Mouse (Mus musculus) CD4-positive helper T cell, adult 2 months (primary cell): Measurements from ENCODE around the gene Sirt3.
"Not testable (repeated sequence)": the region's sequence is repeated elsewhere in the genome, so short reads cannot be mapped to it uniquely, and the experiment has no call there.

Experiments
- DNase-seq: peaks from one replicate; pipeline ENCODE4 v3.0.0-alpha.2; 2012; ENCODE audit warnings: low read depth, missing footprints, low spot score

Sirt3 gene

DNA sequence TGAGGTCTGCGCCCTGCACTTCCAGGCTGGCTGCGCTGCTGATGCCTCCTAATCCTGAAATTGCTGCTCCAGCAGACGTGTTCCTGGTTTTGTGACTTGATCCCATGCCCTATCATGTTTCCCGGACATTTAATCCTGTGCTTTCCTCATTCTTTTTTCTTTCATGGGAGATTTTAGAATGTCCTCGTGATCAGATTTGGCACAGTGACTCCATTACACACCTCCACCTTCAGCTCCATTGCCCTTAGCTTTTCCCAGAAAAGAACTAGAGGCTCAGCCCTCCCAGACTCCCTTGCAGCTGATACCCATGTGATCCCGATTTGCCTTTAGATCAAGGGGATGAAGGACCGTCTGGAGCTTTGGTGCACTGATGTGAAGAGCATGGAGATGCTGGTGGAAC lies 15.8 kb upstream of the Sirt3 start:
- DNase-seq = no peak

DNA sequence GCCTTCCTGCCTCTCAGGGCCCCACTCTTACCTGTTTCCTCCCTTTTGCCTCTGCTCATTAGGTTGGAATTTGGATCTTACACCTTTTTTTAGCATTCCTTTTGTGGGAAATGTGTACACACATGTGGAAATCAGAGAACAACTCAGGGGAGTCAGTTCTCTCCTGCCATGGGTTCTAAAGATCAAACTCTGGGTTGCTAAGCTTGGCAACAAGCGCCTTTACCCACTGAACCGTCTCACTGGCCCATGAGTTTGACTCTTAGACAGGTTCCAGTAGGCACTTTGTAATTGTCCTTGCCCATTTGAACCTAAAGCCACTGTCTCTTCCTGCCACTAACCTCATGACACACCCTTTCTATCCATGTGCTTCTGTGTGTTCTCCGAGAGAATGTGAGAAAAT lies 12.5 kb upstream of the Sirt3 start:
- no peak for DNase-seq

DNA sequence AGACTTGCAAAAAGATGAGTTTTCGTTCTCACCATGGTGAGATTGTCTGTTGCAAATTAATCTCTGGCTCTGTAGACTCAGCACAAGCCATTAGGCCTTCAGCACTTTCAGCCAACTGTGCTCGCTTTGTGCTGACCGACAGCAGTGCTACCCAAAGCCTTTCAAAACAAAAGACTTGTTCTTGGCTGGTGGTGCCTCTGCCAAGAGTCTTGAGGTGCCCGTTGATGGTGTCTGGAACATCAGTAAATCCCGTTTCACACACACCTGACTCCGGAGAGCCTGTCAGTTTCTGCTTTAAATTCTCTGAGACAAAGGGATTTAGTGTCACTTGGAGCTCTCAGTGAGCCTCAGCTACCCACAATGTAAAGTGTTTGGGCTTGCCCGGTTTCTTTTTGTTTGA lies 11.9 kb upstream of the Sirt3 start:
- no peak for DNase-seq

DNA sequence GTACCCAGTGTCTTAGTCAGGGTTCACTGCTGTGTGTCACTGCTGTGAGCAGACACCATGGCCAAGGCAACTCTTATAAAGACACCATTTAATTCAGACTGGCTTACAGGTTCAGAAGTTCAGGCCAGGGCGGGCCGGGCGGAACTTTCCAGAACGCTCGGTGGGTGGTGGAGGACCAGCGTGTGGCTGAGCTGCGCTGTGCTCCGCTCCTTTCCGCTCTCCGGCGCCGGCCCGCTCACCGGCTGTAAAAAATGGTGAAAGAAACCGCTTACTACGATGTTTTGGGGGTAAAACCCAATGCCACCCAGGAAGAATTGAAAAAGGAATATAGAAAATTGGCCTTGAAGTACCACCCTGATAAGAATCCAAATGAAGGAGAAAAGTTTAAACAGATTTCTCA lies 8.5 kb upstream of the Sirt3 start:
- not testable (repeated sequence) for DNase-seq

DNA sequence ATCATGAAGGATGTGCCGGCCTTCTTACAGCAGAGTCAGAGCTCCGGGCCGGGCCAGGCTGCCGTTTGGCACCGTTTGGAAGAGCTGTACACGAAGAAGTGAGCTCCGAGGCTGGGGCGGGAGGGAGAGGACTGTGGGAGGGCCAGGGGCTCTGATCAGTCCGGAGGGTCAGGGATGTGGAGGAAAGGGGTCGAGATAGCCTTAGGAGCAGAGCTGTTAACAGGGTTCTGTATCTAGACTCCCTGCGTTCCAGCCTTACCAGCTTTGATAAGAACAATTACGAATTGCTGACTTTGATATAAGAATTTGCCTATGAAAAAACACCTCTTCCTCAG lies 327 bp upstream of the Sirt3 start:
- no peak for DNase-seq

DNA sequence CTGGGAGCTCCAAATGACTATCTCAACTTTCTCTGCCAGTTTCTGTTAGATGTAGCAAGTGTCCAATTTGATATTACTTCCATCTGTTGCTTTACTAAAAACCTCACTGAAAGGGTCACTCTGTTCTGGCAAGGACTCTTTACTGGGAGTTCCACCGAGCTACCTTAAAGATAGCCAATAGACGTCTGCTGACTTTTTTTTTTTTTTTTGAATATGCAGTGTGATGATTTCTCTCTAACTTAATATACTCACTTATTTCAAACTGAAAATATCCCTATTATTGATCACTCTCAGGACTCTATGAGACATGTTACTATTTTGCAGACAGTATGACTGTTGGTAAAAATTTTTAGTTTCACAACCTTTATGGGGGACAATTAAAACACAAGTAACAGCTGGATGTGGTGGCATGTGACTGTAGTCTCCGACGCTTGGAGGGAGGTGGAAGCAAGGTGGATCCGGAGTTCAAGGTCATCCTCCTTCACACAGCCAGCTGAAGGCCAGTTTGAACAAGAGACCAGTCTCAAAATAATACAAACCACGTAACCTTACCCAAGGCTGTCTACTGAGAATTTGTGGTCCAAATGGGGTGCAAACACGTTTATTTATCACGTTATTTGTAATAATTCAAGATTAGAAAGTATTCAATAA lies 1.1 kb downstream of the Sirt3 start:
- no peak for DNase-seq

DNA sequence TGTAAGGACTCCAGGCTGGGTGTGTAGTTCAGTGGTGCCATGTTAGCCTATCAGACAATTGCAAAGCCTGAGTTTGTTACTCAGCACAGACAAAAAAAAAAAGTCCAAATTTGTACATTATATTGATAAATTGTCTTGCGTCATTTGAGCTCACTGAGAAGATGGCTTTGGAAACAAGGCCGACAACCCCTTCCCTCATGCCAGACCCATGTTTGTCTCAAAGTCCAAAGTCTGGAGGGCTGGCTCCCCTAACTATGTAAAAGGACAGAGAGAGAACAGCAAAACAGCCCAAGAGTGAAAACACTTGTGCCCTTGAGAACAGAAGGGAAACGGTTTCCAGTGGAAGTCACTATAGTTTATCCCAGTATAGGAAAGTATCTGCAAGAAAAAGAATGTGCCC lies 1.7 kb downstream of the Sirt3 start:
- DNase-seq = no peak

DNA sequence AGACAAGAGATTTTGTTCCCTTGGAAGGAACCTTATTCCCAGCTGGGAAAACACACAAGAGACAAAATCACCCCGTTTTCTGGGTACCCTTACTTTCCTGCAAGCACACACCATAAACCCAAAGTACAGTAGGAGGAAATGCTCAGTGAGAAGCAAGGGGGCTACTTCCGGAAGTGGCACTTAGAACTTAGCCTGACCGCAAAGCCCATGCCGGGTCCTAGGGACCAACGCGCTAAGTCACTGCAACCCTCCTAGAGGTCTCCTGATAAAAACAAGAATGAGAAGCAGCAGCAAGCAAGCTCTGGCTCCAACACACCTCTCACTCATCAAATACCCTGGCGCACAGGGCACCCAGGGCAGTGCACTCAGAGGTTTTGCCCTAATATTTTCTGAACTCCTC lies 2.8 kb downstream of the Sirt3 start:
- DNase-seq = no peak

DNA sequence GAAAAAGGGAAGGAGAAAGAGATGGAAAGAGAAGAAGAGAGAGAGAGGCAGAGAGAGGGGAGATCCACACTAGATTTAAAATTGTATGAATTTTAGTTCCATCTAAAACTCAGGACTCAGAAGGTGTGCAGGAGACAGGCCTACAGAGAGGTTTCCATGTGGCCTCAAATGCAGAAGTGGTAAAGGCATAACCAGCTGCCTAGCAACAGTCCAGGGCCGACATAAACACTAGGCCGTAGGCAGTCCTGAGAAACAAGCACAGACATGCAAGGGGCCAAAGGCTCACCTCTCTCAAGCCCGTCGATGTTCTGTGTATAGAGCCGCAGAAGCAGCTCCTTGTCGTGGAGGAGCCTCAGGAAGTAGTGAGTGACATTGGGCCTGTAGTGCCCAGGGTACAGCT lies 4.7 kb downstream of the Sirt3 start:
- no peak for DNase-seq

DNA sequence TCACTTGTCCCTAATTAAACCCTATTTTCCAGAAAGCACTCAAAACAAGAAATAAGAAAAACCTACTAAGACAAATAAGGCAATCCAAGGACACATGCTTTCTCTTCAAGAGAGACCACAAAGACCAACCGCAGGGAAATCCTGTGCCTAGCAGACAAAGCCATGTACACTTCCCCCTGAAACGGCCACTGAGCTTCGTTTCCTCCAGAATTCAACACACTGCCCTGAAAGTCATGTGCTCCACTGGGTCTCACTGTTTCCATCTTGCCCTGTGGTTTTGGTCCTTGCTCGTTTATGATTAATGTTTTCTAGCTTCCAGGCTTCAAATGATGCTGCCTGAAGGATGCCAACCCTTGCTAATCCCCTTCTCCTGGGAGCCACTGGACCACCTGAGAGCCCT lies 7.9 kb downstream of the Sirt3 start:
- no peak for DNase-seq

DNA sequence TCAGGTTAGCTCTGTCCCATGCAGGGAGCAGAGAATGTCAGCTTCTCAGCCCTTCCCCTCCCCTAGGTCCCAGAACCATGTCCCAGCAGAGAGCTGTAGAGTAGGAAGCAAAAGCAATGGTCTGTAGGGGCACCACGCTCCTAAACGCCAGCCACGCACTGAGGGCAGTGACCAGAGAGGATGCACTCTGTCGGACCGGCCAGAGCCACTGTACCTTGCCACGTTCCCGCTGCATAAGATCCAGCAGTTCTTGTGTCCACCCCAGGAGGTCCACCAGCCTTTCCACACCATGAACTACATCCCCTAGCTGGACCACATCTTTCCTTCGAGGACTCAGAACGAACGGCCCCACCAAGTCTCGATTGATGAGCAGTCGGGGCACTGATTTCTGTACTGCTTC lies 17.3 kb downstream of the Sirt3 start:
- no peak for DNase-seq

DNA sequence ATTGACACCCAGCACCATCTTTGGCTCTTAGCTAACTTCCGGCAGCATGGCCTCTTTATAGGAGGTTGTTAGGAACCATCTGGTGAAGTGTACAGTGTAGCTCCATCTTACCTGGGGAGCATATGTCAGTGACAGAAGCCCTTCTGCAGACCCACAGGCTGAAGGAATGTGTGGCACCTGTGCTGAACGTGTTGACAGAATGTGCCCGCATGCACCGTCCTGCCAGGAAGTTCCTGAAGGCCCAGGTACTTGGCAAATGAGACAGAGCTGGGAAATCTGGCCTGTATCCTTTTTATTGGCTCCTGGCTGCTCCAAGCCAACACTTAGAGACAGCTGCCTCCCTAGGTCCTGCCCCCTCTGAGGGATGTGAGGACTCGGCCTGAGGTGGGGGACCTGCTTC lies 21.4 kb downstream of the Sirt3 start:
- DNase-seq = no peak

DNA sequence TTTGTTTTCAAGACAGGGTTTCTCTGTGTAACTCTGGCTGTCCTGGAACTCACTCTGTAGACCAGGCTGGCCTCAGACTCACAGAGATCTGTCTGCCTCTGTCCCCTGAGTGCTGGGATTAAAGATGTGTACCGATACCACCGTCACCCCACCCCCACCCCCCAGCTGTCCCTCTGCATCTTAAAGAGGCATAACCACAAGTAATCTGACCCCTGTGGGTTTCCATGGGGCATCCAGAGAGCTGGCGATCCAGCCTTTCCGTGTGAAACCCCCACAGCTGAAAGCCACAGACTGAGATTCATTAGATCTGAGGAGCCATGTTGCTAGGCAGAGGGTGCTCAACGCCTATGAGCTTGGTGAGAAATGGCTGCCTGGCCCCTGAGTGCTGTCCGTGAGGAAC lies 22.1 kb downstream of the Sirt3 start:
- no peak for DNase-seq

DNA sequence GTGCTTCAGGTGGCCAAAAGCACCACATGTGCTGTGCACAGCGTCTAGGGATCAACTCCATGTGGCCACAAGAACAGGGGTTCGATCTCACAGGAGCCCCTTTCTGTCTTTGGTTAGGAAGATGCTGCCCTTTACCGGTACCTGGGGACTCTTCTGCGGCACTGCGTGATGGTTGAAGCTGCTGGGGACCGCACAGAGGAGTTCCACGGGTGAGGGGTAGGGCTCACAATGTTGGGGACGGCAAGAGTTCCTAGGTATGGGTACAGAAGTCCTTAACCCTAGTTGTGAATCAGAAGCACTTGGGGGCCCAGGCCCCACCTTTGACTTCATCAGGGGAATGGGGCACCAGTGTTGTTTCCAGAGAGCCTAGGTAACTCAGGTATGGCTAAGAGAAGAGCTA lies 23.4 kb downstream of the Sirt3 start:
- DNase-seq = no peak

DNA sequence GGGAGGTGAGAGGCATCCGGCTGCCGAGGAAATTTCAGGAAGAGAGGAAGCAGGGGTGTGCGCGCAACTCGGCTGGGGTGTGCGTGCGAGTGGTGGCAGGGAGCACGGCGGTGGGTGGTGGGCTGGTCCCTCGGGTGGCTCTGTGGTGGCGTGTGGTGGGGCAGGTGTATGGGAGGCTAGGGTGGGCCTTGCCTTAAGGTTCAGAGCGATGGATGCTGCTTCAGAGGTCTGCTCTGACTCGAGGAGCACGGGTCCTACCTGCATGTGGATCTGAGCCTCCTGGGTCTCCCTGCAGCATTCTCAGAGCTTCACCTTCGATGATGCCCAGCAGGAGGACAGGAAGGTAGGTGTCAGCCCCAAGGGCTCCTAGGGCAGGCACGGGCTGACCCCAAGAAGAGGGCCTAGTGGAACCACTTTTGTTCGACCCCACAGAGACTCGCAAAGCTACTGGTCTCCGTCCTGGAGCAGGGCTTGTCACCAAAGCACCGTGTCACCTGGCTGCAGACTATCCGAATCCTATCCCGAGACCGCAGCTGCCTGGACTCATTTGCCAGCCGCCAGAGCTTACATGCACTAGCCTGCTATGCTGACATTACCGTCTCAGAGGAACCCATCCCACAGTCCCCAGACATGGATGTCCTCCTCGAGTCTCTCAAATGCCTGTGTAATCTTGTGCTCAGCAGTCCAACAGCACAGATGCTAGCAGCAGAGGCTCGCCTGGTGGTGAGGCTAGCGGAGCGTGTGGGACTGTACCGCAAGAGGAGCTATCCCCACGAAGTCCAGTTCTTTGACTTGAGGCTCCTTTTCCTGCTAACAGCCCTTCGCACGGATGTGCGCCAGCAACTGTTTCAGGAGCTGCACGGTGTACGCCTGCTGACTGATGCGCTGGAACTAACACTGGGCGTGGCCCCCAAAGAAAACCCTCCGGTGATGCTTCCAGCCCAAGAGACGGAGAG lies 24.3 kb downstream of the Sirt3 start, which contains the start of gene Bet1l:
Bet1l (minus strand) TSS at position 28 of the 956 bp plus-strand sequence.
- no peak for DNase-seq

DNA sequence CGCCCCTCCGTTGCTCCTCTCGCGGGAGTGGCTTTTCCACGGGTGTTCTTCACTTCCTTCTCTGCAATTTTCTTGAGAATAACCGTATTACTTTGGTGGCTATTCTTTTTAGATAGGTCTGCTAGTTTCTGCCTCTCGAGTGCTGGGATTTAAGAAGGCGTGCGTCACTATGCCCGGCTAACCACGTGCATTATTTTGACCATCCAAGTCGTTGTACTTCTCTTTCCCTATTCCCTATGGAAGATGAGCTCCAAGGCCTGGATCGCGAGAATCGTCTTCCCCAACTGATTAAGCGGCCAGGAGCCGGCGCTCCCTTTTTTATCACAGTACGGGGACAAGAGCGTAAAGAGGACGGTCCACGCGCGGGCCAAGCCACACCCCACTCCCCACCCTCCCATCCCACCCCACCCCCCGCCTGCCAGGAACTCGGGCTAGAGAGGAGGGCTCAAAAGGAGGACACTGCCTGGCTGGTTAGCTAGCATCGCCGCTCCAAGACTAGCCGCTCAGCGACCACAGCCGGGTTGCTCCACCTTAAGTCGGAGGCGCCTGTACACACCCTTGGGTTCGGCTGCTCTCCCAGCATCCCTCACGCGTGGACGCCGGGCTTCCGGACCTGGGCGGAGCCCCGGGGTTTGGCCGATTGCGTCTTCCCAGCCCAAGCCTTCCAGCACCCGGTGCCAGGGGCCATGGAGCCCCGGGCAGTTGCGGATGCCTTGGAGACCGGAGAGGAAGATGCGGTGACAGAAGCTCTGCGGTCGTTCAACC lies 25.1 kb downstream of the Sirt3 start, which contains the start of gene Ric8a:
Ric8a (plus strand) TSS at position 173 of the 765 bp plus-strand sequence.
- DNase-seq = peak; percentile 89

DNA sequence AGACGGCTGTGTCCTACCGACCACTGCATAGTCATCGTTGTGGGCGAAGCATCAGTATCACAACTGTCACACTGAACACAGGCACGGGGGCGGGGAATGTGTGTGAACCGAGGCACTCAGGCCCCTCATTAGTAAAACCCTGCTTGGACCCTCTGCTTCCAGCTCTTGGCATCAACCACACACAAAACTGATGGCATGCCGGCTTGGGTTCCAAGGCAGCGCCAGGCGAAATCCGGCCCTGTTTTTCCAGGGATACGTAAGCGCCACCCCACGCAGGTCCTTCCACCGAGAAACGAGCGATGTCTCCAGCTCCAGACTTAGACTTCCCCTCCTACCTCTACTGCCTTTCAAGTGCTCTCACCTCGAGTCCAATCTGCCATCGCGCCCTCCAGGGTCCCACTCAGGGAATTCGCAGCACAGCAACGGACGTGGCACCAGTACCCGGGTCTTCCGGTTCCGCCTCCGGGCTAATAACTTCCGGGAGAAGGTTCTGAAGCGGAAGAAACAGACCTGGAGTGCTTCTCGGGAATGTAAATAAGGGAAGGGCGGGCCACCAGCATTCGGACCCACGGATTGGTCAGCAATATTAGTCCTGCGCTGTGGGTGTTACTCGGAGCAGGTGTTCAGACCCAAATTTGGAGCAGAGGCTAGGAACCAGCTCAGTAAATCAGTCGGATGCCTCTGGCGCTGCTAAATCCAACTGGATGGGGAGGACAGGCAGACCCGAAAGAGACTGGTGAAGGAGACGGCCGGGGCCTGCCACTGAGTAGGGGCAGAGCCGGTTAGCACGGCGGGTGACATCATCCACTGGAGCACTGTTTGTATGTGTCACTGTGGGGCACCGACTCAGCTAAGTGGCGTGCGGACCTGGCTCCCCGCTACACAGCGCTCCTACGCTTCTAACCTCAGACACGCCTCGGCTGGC lies 26.0 kb downstream of the Sirt3 start, which contains the start of gene Gm45785:
Gm45785 (minus strand) TSS at position 472 of the 925 bp plus-strand sequence.
- DNase-seq = peak; percentile 86

DNA sequence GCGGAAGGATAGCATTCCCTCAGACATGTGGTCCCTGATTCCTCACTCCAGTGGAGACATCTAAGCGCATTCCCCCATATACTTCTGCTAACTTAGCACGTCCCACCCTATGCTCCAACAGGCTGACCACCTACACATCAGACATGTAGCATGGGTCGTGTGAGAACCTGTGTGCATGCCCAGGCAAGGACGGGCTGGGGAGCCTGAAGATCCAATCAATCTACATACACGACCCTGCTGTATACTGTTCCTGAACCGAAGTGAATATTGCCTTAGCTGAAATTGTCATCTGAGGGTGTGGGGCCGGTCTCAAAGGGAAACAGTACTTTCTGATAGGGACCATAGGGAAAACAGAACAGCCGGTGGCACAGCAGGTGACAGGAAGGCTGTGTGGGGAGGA lies 26.9 kb downstream of the Sirt3 start:
- DNase-seq = no peak

DNA sequence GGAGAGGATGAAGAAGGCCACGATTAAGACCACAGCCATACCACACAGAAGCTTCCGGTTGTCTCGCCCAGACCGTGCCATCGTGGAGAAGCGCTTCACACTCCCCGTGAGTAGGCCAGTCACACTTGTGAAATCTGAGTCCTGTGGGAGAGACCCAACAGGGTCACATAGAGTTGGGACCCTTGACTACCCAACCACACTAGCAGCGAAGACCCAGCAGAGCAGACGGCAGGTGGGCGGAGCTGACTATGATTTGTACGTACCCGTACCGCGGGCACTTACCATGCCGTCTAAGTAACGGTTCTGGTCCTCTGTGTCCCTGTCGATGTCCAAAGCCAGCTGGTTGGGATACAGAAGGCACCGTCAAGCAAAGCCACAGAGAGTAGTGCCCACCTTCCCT lies 27.6 kb downstream of the Sirt3 start:
- DNase-seq = no peak

DNA sequence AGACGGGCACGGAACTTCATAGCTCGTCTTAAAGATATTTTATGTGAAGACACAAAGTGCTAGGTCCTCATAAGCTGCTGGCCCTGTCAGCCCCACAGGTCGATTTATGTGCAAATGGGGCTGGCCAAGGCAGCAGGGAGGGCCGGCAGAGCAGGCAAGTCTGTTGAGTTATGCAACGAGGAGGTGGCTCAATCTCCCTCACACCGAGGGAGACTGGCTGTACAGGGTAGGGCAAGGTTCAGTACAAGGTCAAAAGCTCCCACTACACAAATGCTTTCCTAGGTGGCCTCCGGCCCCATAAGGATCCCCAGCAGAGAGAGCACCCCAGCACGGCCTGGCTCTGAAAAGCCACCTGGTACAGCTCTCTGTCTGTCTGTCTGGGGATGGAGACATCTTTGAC lies 28.7 kb downstream of the Sirt3 start:
- no peak for DNase-seq

DNA sequence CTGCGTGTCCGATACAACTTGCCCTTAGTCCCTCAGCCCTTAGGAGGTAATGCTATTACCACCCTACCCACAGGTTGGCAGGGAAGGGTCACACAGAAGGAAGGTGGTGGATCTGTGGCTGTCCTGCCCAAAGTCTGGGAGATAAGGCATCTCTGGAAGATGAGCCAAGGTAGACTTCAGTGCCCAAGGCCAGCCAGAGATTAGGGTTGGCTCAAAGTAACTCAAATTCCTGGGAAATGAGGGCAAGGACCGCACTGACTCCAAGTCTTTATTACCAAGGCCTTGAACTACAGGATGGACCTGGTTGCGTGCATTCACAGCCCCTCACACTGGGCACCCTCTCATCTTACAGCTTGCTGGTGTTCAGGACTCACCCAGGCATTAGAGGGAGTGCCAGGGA lies 30.2 kb downstream of the Sirt3 start:
- DNase-seq = no peak
